Mouse (Mus musculus): ENCODE measurements around the gene Morc3. TPM values are rescaled to one million over a fixed set of nuclear protein-coding genes. Genes with fewer than 3 reads are reported as not detected.
A peak's percentile ranks its signal among the peaks of the same experiment; 100 is the strongest.
"Not testable (repeated sequence)": the region's sequence is repeated elsewhere in the genome, so short reads cannot be mapped to it uniquely, and the experiment has no call there.

Gene Morc3
- polyA plus RNA-seq, 1 experiment from 2014 or later = 41.9 TPM

DNA sequence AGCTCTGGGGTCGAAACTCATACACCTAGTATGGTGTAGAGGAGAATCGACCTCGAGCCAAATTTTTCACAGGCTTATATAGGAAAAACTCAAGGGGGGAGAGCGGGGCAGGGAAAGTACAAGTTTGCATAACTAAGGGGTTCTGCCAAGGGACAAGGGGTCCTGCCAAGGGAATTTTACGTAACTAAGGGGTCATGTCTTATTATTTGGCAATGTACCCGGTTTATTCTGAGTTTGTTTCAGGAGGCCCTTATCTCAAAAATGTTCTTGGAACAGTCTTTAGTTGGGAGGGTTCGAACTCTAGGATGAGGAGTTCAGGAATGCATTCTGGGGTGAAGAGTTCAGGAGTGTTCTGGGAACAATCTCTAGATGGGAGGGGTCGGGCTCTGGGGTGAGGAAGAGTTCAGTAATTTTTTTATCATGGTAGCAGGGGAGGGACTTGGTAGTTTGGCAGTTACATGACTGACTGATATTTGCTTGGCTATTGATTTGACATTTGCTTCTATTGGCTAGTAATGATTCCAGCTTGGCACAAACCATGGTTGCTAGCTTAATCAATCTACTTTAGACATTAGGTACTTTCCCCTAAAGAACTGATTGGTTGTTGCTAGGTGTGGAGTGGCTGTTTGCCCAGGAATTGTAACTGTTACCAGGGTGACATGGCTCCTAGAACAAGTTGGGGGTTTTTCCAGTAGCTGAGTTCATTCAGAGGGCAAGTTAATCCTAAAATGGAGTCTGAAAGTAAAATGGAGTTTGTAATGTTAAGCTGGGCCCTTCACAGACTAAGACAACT lies 9.3 kb upstream of the Morc3 start:
- not testable (repeated sequence) for H3K27me3 ChIP-seq; H3K9ac ChIP-seq; ATAC-seq; H3K36me3 ChIP-seq (ENCODE audit: poor library complexity, severe bottlenecking); H3K27ac ChIP-seq; H3K4me2 ChIP-seq; H3K4me3 ChIP-seq; H3K4me1 ChIP-seq
- WGBS = 92% methylated on average over 5 of the region's 8 CpGs
- peaks cover 16% of the 10 kb centered on the region for H3K9me3 ChIP-seq (replicated peaks)

GRCm38 (mm10) chr16:93824799-93825198 lies 7.1 kb upstream of the Morc3 start:
- H3K4me1 ChIP-seq = no peaks in the 10 kb centered on the region
- no peak overlapping the region for H3K9ac ChIP-seq
- 86% methylated on average over 4 of the region's 4 CpGs for WGBS
- H3K36me3 ChIP-seq (ENCODE audit: poor library complexity, severe bottlenecking) = no peaks in the 10 kb centered on the region
- ATAC-seq = no peak
- no peak overlapping the region for H3K27ac ChIP-seq
- peaks cover 16% of the 10 kb centered on the region for H3K9me3 ChIP-seq (replicated peaks)
- H3K4me2 ChIP-seq = no peak overlapping the region
- no peaks in the 10 kb centered on the region for H3K27me3 ChIP-seq
- H3K4me3 ChIP-seq = no peak overlapping the region

DNA sequence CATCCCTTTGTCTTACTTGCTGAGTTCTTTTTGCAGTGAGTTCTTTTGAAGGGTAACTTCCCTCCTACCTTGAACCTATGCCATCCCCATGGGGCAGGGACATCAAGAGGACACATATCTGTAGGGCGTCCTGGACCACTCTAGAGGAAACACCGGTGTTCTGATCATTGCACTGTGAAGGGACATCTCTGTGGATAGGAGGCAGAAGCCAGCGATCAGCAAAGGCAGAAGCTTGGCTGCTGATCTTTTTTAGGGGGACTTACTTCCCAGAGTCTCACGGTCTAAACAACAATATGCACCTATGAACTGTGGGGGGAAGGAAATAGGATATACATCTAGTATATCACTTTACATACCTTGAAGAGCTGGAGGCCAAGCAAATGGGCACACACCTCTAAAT lies 6.5 kb upstream of the Morc3 start:
- Histone ChIP-seq H3K4me2 (no peak overlapping the region), H3K9me3 (replicated peaks) (peaks cover 16% of the 10 kb centered on the region), H3K4me3 (no peak overlapping the region), H3K9ac (no peak overlapping the region), H3K36me3 (ENCODE audit: poor library complexity, severe bottlenecking) (no peaks in the 10 kb centered on the region), H3K27ac (no peak overlapping the region), H3K27me3 (no peaks in the 10 kb centered on the region), H3K4me1 (no peaks in the 10 kb centered on the region)
- 95% methylated on average over 4 of the region's 4 CpGs for WGBS
- ATAC-seq = no peak

DNA sequence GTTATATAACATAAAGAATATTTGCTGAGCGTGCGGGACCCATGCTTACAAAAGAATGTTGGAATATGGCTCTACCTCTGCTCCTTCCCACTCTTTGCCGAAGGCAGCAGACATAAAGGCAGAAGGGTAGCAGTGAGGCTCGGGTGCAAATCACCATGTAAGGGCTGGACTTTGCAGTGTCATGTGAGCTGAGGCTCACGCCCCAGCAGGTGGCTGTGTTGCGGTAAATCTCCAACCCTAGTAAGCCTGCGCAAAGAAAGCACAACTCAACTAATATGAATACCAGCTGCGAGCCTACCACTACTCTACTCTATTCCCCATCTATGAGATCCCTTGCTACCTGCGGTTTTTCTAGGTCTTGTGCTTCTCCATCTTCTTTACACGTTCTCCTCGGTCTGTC lies 5.9 kb upstream of the Morc3 start:
- Histone ChIP-seq H3K27me3 (no peaks in the 10 kb centered on the region), H3K36me3 (ENCODE audit: poor library complexity, severe bottlenecking) (no peaks in the 10 kb centered on the region), H3K9me3 (replicated peaks) (peaks cover 16% of the 10 kb centered on the region), H3K4me1 (no peaks in the 10 kb centered on the region), H3K4me2 (no peak overlapping the region), H3K27ac (no peak overlapping the region), H3K4me3 (no peak overlapping the region), H3K9ac (no peak overlapping the region)
- WGBS = 65% methylated on average over 11 of the region's 11 CpGs
- ATAC-seq = no peak

DNA sequence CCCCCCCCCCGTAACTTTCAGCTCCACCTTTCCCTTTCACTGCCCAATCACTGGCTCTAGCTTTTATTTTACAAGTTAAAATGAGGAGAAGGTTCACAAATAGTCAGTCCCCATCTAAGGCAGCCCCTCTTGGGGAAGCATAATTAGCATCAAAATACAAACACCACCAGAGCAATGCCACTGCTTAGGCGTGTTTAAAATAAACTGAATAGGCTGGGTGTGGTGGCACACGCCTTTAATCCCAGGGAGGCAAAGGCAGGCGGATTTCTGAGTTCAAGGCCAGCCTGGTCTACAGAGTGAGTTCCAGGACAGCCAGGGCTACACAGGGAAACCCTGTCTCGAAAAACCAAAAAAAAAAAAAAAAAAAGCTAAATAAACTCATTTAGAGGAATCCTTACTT lies 5.4 kb upstream of the Morc3 start:
- not testable (repeated sequence) for H3K27ac ChIP-seq; H3K36me3 ChIP-seq (ENCODE audit: poor library complexity, severe bottlenecking); H3K27me3 ChIP-seq; ATAC-seq; H3K4me2 ChIP-seq; H3K4me1 ChIP-seq; H3K9ac ChIP-seq; H3K4me3 ChIP-seq
- peaks cover 16% of the 10 kb centered on the region for H3K9me3 ChIP-seq (replicated peaks)
- WGBS = 31% methylated on average over 5 of the region's 5 CpGs

DNA sequence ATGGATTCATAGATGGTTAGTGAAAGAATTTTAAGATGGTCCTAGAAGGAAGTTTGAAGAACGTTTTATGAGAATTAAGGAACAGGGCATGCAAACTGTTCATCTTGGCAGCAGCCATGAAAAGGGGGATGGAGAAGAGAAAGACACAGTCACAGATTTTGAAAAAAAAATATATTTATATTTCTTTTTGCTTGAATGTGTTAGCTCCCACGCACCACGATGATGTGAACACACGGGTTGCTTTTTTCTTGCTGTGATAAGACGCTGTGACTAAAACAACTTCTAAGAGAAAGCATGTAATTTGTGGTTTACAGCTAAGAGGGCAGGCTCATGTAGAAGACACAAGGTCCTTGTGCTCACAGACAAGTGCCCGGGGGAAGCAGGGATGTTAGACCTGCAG lies 5.0 kb upstream of the Morc3 start:
- H3K4me1 ChIP-seq = peaks cover 3% of the 10 kb centered on the region; the same call in 1 of the 2 replicates
- WGBS = 92% methylated on average over 6 of the region's 6 CpGs
- H3K9ac ChIP-seq = no peak overlapping the region
- H3K4me3 ChIP-seq = no peak overlapping the region
- no peaks in the 10 kb centered on the region for H3K27me3 ChIP-seq
- H3K4me2 ChIP-seq = no peak overlapping the region
- ATAC-seq = no peak
- H3K36me3 ChIP-seq (ENCODE audit: poor library complexity, severe bottlenecking) = no peaks in the 10 kb centered on the region
- H3K9me3 ChIP-seq (replicated peaks) = peaks cover 16% of the 10 kb centered on the region
- no peak overlapping the region for H3K27ac ChIP-seq

GRCm38 (mm10) chr16:93829526-93829925 lies 2.4 kb upstream of the Morc3 start:
- Histone ChIP-seq H3K36me3 (ENCODE audit: poor library complexity, severe bottlenecking) (no peaks in the 10 kb centered on the region), H3K4me2 (no peak overlapping the region), H3K27me3 (no peaks in the 10 kb centered on the region), H3K9ac (no peak overlapping the region), H3K4me1 (peaks cover 18% of the 10 kb centered on the region), H3K4me3 (no peak overlapping the region), H3K27ac (no peak overlapping the region), H3K9me3 (replicated peaks) (no peaks in the 10 kb centered on the region)
- WGBS = 94% methylated on average over 15 of the region's 15 CpGs
- no peak for ATAC-seq

DNA sequence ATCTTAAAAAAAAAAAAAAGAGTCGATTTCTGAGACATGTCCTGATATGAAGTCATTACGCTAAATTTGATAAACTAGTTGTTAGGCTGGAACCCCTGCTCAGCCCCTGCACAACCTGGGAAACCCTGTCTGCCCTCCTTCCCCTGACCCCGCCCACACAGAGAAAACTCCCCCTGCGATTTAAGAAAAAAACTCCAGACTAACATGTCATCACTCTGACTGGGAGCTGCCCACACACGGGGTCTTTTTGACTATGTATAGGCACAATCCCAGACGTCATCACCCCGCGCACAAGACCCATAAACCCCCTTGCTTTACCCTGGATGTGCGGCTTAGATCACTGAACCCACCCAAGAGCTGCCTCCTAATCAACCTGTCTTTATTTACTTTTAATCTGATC lies 1.9 kb upstream of the Morc3 start:
- no peak for ATAC-seq
- 87% methylated on average over 9 of the region's 9 CpGs for WGBS

DNA sequence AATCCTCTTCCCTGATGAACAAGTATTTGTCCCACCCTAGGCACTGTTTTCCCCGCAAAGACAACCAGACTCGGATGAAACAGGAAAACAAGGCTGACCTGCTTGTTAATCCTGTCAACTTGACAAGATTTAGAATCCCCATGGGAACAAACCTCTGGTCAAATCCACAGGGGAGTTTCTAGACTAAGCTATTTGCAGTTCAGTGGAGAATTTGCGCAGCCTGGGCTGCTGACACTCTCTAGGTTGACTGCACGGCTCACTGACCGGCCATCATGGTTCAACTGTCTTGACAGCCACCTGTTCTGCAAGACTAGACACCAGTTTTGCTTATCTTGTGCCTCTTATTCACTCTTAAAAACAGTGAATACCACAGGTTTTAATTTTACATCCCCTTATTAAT lies 1.0 kb upstream of the Morc3 start:
- Histone ChIP-seq H3K9me3 (replicated peaks) (no peaks in the 10 kb centered on the region), H3K4me2 (no peak overlapping the region), H3K4me1 (peaks cover 18% of the 10 kb centered on the region), H3K36me3 (ENCODE audit: poor library complexity, severe bottlenecking) (no peaks in the 10 kb centered on the region), H3K4me3 (no peak overlapping the region), H3K27me3 (no peaks in the 10 kb centered on the region), H3K9ac (no peak overlapping the region), H3K27ac (no peak overlapping the region)
- WGBS = 85% methylated on average over 5 of the region's 5 CpGs
- ATAC-seq = no peak

More for the DNA sequence above, 1.9 kb upstream of the Morc3 start:
- H3K36me3 ChIP-seq (ENCODE audit: poor library complexity, severe bottlenecking) = no peaks in the 10 kb centered on the region
- H3K4me1 ChIP-seq = peaks cover 18% of the 10 kb centered on the region
- H3K9ac ChIP-seq = no peak overlapping the region
- no peak overlapping the region for H3K4me2 ChIP-seq
- H3K27me3 ChIP-seq = no peaks in the 10 kb centered on the region
- no peak overlapping the region for H3K27ac ChIP-seq
- H3K9me3 ChIP-seq (replicated peaks) = no peaks in the 10 kb centered on the region
- H3K4me3 ChIP-seq = no peak overlapping the region

- Histone ChIP-seq H3K36me3 (ENCODE audit: poor library complexity, severe bottlenecking) (peaks cover 5% of the 10 kb centered on the region; the same call in 1 of the 2 replicates), H3K9ac (peak overlapping the region; percentile 98), H3K4me2 (peak overlapping the region; percentile 87), H3K4me3 (peak overlapping the region; percentile 96), H3K27ac (peak overlapping the region; percentile 94), H3K27me3 (no peaks in the 10 kb centered on the region), H3K4me1 (peaks cover 18% of the 10 kb centered on the region), H3K9me3 (replicated peaks) (no peaks in the 10 kb centered on the region)
- peak; percentile 77 for ATAC-seq
- WGBS = 2% methylated on average over 43 of the region's 69 CpGs
Measured at GRCm38 (mm10) chr16:93832451-93833276, 743 bp downstream of the Morc3 start.

DNA sequence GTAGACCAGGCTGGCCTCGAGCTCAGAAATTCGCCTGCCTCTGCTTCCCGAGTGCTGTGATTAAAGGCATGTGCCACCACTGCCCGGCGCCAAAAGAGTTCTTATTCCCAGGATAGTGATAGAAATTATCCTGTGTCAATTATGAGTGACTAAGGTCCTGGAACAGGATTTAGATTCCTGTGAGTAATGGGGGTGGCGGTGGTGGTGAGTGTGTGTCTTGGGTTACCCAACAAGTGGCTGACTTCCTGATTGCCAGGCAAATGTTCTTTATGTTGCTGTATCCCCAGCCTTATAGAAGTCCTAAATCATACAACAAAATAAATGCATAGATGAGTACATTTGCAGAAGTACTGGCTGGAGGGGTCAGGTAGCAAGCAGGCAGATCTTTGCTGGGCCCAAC lies 1.6 kb downstream of the Morc3 start:
- 0 out of 2 replicates have a peak overlapping the region, but pooled peaks have one; percentile 5 for H3K9ac ChIP-seq
- peak overlapping the region; percentile 96 for H3K4me3 ChIP-seq
- WGBS = 94% methylated on average over 6 of the region's 6 CpGs
- no peaks in the 10 kb centered on the region for H3K9me3 ChIP-seq (replicated peaks)
- H3K4me2 ChIP-seq = peak overlapping the region; percentile 87
- H3K27ac ChIP-seq = no peak overlapping the region
- ATAC-seq = no peak
- H3K27me3 ChIP-seq = no peaks in the 10 kb centered on the region
- peaks cover 5% of the 10 kb centered on the region; the same call in 1 of the 2 replicates for H3K36me3 ChIP-seq (ENCODE audit: poor library complexity, severe bottlenecking)
- H3K4me1 ChIP-seq = peaks cover 18% of the 10 kb centered on the region

GRCm38 (mm10) chr16:93834076-93834475 lies 2.2 kb downstream of the Morc3 start:
- no peaks in the 10 kb centered on the region for H3K27me3 ChIP-seq
- H3K36me3 ChIP-seq (ENCODE audit: poor library complexity, severe bottlenecking) = peaks cover 5% of the 10 kb centered on the region; the same call in 1 of the 2 replicates
- WGBS = 88% methylated on average over 2 of the region's 2 CpGs
- peak overlapping the region; percentile 87; the same call in 1 of the 2 replicates for H3K4me2 ChIP-seq
- no peak overlapping the region for H3K4me3 ChIP-seq
- ATAC-seq = no peak
- H3K9ac ChIP-seq = no peak overlapping the region
- H3K4me1 ChIP-seq = peaks cover 18% of the 10 kb centered on the region
- H3K27ac ChIP-seq = no peak overlapping the region
- H3K9me3 ChIP-seq (replicated peaks) = 0 out of 2 replicates have a peak, but pooled peaks cover 2% of the 10 kb centered on the region
